Mouse (Mus musculus): ENCODE measurements at regions not wholly inside any gene's neighbourhood (a gene's known extent, or its start where the extent isn't known, plus 50 kb on each side); places are given as distances from the start of the nearest gene placed in this dataset.

- DNase-seq (ENCODE audit: extremely low spot score, low read depth, low spot score), result no peak
Observed at GRCm38 (mm10) chr7:83144018-83144417, 276.9 kb downstream of the Mex3b start.

GRCm38 (mm10) chr7:83145551-83145950 is 278.4 kb downstream of the Mex3b start:
- no peak for DNase-seq (ENCODE audit: extremely low spot score, low read depth, low spot score)

DNA sequence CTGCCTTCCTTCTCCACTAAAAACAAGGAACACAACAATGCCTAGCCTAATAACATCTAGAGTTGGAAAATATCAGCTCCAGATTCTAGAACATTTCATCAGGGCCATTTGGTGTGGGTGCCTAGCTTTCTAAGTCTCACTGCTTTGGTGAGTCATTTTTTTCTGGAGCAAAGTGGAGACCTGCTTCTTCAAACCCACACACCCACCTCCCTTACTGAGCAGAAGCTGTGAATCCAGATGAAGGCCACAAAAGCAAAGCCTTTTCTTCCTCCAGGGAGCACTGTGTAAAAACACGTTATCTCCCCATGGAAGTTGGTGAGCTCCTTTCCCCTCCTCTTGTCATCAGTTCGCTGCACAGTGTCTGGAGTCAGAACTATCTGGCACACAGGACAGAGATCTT is 294.1 kb downstream of the Mex3b start:
- no peak for DNase-seq (ENCODE audit: extremely low spot score, low read depth, low spot score)

- DNase-seq (ENCODE audit: extremely low spot score, low read depth, low spot score), result no peak
Observed at GRCm38 (mm10) chr7:83162868-83163267, 295.7 kb downstream of the Mex3b start.

DNA sequence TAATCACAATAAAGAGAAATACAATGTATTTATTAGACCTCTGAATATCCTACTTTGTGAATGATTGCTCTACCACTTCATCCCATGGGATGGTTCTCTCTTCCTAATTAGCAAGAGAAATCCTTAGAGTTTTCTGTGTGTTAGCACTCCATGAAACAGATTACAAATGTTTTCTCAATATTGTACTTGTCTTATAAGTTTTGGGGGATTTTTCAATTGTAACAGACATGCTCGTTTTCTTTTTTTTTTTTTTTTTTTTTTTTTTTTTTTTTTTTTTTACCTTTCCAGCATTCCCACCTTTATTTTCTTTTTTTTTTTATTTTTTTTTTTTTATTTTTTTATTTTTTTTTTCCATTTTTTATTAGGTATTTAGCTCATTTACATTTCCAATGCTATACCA is 312.3 kb downstream of the Mex3b start:
- DNase-seq (ENCODE audit: extremely low spot score, low read depth, low spot score), result no peak

- DNase-seq (ENCODE audit: extremely low spot score, low read depth, low spot score), result no peak
Observed at GRCm38 (mm10) chr7:83186341-83186740, 319.2 kb downstream of the Mex3b start.

DNA sequence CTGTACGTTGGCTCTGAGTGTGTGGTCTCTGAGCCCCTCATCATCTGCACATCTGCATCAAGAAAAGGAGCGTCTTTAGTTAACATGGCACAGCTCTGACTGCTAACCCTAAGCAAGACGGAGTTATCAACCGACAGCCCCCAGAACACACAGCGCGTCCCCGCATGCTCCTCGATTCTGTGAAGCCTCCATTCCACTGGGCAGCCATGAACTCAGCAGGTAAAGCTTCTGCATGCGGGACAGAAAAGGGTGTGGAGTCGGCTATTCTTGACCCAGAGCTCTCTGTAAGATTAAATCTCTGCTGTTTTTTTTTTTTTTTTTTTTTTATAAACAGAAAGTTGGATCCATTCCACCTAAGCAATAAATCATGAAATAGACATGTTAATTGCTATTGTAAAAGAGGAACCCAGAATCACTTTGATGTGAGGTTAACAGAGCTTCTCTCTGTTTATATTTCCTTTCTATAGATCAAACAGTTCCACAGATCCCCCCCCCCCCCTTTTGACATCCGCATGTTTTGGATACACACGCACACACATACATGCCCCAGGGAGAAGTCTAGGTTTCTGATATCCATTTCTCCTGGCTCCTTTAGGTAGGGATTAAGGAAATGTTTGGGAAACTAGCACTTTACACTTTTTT is 328.9 kb downstream of the Mex3b start:
- DNase-seq (ENCODE audit: extremely low spot score, low read depth, low spot score), result no peak

DNA sequence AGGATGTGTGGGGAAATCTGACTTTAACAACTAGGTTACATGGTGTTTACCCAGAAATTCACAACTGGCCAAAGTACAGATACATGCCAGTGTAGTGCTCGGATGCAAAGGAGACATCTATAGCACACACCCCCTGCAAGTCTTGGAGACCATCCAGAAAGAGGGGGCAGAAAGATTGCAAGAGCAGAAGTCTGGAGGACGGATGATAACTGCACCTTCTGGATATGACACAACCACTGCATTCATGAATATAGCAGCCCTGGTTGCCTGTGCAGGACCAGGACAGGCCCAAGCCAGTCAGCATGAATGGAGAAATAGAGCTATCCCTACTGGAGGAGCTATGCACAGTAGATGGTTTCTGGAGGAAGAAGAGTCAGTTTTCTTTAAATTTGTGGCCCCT is 330.4 kb downstream of the Mex3b start:
- DNase-seq (ENCODE audit: extremely low spot score, low read depth, low spot score), result no peak

DNA sequence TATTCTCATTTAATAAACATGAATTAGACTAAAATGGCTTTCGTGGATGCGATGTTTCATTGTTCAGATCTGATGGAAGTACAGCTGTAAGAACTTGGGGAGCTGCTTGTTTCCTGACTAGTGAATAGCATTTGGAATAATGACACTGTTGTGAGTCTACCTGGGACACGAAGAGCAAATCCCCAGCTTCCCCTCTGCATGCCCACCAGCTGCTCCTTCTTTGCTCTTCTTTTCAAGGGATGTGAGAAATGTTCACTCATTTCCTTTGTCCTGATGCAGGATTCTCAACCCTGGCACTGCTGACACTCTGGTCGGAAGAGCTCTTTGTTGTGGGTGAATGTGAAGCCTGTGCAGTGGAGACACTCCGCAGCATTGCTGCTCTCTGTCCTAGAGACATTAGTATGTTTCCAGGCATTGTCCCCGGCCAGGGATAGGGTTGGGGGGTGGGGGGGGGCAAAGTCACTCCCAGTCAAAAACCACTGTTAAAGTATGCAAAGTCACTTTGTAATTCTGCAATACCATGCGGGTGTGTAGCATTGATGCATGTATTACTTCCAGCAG is 334.1 kb downstream of the Mex3b start:
- no peak for DNase-seq (ENCODE audit: extremely low spot score, low read depth, low spot score)

DNA sequence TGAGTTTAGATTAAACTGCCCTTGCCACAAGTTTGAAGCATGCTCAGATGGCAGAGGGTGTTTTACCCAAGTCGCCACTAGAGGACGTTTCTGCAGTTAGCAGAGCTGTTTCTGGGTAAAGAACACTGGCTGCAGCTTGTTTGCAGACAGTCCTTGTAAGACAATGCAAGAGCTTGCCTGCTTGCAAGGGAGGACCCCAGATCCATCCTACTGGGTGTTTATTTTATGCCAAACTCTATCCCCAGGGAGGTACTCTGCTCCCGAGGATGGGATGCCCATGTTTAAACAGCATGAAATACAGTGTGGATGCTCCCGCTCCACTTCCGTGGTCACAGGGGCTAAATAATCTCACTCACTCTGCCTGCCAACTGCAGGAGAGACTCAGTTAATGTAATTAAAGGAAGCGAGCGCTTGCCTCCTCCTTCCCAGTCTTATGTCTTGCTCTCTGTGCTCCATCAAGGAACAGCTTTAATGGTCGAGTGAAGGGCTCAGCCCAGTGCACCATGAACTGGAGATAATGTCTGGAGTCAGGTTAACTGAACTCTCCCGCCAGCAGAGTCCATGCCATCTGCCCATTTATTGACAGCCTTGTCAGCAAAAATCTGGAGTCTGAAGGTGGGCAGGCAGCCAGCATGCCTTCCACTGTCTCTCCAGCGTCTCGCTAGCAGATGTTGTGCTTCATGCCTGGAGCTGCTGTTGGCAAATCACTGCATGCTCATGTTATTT is 334.8 kb downstream of the Mex3b start:
- no peak for DNase-seq (ENCODE audit: extremely low spot score, low read depth, low spot score)

GRCm38 (mm10) chr7:83203311-83204012 is 336.3 kb downstream of the Mex3b start:
- DNase-seq (ENCODE audit: extremely low spot score, low read depth, low spot score), result no peak

- no peak for DNase-seq (ENCODE audit: extremely low spot score, low read depth, low spot score)
Observed at GRCm38 (mm10) chr7:83204013-83204365, 336.9 kb downstream of the Mex3b start.

GRCm38 (mm10) chr7:83204701-83205100 is 337.6 kb downstream of the Mex3b start:
- no peak for DNase-seq (ENCODE audit: extremely low spot score, low read depth, low spot score)

- DNase-seq (ENCODE audit: extremely low spot score, low read depth, low spot score), result no peak
Observed at GRCm38 (mm10) chr7:83206999-83207398, 339.9 kb downstream of the Mex3b start.

DNA sequence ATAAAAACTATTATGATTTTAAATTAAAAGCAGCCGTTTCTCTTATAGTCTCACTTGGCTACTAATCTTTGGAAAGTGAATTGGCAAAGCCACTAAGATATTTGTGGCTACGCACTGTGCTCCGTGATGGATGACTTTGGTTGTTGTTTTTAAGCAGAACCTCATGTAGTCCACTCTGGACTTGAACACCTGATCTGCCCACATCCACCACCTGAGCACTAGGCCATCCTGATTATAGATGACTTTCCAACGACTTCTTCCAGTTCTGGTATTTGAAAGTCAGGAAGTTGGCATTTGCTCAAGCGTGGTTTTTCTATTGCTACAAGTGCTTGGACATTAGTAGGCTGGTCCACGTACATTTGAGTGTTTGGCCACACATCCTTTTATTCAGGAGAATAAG is 344.5 kb downstream of the Mex3b start:
- DNase-seq (ENCODE audit: extremely low spot score, low read depth, low spot score), result no peak

DNA sequence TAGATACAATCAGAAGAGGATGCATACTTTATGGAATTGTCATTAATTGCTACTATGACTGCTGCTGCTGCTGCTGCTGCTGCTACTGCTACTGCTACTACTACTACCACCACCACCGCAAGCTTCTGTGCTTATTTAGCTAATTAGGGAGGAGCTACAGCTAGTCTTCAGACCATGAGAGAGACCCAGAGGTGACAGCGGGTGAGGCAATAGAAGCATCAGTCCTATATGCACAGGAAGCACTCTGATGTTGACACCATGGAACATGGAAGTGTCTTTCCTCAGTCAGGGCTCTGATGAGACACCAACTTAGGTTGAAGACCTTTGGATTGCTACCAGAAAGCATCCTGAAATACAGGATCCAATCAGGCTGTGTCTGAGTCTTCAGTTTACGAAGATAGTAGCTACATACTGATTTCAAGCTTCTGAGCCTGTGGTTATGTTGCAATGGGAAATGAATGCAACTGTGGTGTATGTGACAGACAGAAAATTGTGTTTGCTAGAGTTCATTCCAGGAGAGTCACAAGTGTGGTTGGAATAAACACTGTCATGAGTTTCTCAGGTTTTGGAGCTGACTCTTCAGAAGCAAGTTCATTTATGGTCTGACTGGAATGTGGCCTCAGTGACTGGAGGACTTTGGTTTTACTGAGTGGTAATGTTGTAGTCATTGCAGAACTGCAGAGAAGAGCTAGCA is 355.0 kb downstream of the Mex3b start:
- no peak for DNase-seq (ENCODE audit: extremely low spot score, low read depth, low spot score)

GRCm38 (mm10) chr7:83227262-83228108 is 357.2 kb upstream of the Tmc3 start:
- no peak for DNase-seq (ENCODE audit: extremely low spot score, low read depth, low spot score)

GRCm38 (mm10) chr7:83230496-83231325 is 354.0 kb upstream of the Tmc3 start:
- no peak for DNase-seq (ENCODE audit: extremely low spot score, low read depth, low spot score)

- no peak for DNase-seq (ENCODE audit: extremely low spot score, low read depth, low spot score)
Observed at GRCm38 (mm10) chr7:83235659-83236058, 349.1 kb upstream of the Tmc3 start.

DNA sequence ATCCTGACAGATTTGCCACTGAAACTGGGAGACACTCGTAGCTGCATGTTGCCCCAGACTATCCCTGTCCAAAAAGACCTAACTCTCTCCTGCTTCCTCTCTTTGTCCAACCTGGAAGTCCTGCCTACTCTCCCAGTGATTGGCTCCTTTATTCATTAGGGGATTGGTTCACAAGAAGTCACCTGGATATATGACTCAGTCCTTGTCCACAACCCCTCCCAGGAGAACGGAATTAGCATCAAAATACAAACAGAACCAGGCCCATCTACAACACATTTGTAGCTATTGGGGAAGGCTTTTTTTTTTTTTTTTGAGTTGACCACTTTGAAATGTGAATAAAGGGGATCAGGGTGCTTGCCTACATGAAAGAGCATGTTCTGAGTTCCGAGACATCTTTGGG is 347.4 kb upstream of the Tmc3 start:
- no peak for DNase-seq (ENCODE audit: extremely low spot score, low read depth, low spot score)

Measured in hindlimb bud, embryonic 11.5 days (tissue).